Mouse (Mus musculus) small intestine, adult 2 months (tissue): Measurements from ENCODE around the gene Cabp2. TPM values are rescaled to one million over a fixed set of nuclear protein-coding genes. Genes with fewer than 3 reads are reported as not detected.

ENCODE experiments used
- H3K27ac ChIP-seq: fragments of 200-500 bp; 2 replicates; pipeline ENCODE4 v1.5.1; 2012; ENCODE audit warnings: low read depth, low read length, control low read depth, inconsistent platforms; ENCODE audit not compliant: insufficient read depth
- H3K27me3 ChIP-seq: fragments of 200-500 bp; 2 replicates; pipeline ENCODE4 v1.6.1; 2012; ENCODE audit warnings: mild to moderate bottlenecking, moderate library complexity, low read length, inconsistent platforms; ENCODE audit not compliant: control insufficient read depth, insufficient read depth
- H3K36me3 ChIP-seq: fragments of 200-500 bp; 2 replicates; pipeline ENCODE4 v1.6.1; 2012; ENCODE audit warnings: mild to moderate bottlenecking, low read length, control low read depth, inconsistent platforms; ENCODE audit not compliant: control insufficient read depth, insufficient read depth
- H3K4me1 ChIP-seq: fragments of 200-500 bp; 2 replicates; pipeline ENCODE4 v1.6.1; 2012; ENCODE audit warnings: low read length, inconsistent platforms, mixed read lengths; ENCODE audit not compliant: control insufficient read depth, insufficient read depth, insufficient read length
- H3K4me3 ChIP-seq: fragments of 200-500 bp; 2 replicates; pipeline ENCODE4 v1.5.1; 2012; ENCODE audit warnings: low read depth, mild to moderate bottlenecking, control low read depth, inconsistent platforms, low read length, moderate library complexity
- CTCF ChIP-seq: fragments of 200-500 bp; IDR thresholded peaks from 2 replicates; pipeline ENCODE4 v1.5.1; 2012; ENCODE audit warnings: low read depth, mild to moderate bottlenecking, control low read depth, inconsistent platforms, low read length, moderate library complexity, mixed read lengths; ENCODE audit not compliant: insufficient replicate concordance, insufficient read length; ENCODE audit errors: extremely low read depth
- POLR2A ChIP-seq: fragments of 200-500 bp; IDR thresholded peaks from 2 replicates; pipeline ENCODE4 v1.6.1; 2012; ENCODE audit warnings: low read depth, mild to moderate bottlenecking, control low read depth, inconsistent platforms, low read length, moderate library complexity
- WGBS: fragments of 180-500 bp; shearing (Covaris S2); methylation state at CpG from one replicate; pipeline ENCODE4 v1.1.7; 2018; 5-methylcytosine and 5-hydroxymethylcytosine counted together
- polyA plus RNA-seq: library from polyadenylated mRNA; depleted of rRNA; stranded (reverse); fragments of >200 nt; gene quantifications from 2 replicates; pipeline ENCODE4 v1.2.3, GENCODE M21; 2012

Cabp2 gene
- polyA plus RNA-seq, 1 experiment: not detected

- no peaks in the 10 kb centered on the region for H3K27me3 ChIP-seq
- no peak overlapping the region for H3K4me3 ChIP-seq
- peaks cover 43% of the 10 kb centered on the region for H3K36me3 ChIP-seq
- H3K4me1 ChIP-seq: peaks cover 11% of the 10 kb centered on the region
- 75% methylated on average over 3 of the region's 3 CpGs for WGBS
- TF ChIP-seq POLR2A (no peak), CTCF (no peak)
- H3K27ac ChIP-seq: no peak overlapping the region
These were observed 22.4 kb downstream of the Cabp2 start for GRCm38 (mm10) chr19:4103792-4104191.

GRCm38 (mm10) chr19:4104675-4105194 lies 23.4 kb downstream of the Cabp2 start:
- Histone ChIP-seq H3K36me3 (peaks cover 45% of the 10 kb centered on the region), H3K4me3 (no peak overlapping the region), H3K27ac (no peak overlapping the region), H3K4me1 (peaks cover 6% of the 10 kb centered on the region), H3K27me3 (no peaks in the 10 kb centered on the region)
- 94% methylated on average over 16 of the region's 16 CpGs for WGBS
- TF ChIP-seq POLR2A (no peak), CTCF (no peak)

- no peak for TF ChIP-seq POLR2A
- H3K4me3 ChIP-seq: no peak overlapping the region
- no peaks in the 10 kb centered on the region for H3K27me3 ChIP-seq
- peaks cover 53% of the 10 kb centered on the region for H3K36me3 ChIP-seq
- 94% methylated on average over 14 of the region's 14 CpGs for WGBS
- no peak overlapping the region for H3K27ac ChIP-seq
- H3K4me1 ChIP-seq: no peaks in the 10 kb centered on the region
These were observed 25.3 kb downstream of the Cabp2 start for GRCm38 (mm10) chr19:4106654-4107053.

- H3K4me1 ChIP-seq: peaks cover 16% of the 10 kb centered on the region
- H3K27ac ChIP-seq: no peak overlapping the region
- no peaks in the 10 kb centered on the region for H3K27me3 ChIP-seq
- WGBS: 88% methylated on average over 9 of the region's 9 CpGs
- TF ChIP-seq POLR2A: no peak
- TF ChIP-seq CTCF: no peak
- no peak overlapping the region for H3K4me3 ChIP-seq
- H3K36me3 ChIP-seq: peaks cover 60% of the 10 kb centered on the region
These were observed 27.2 kb downstream of the Cabp2 start for GRCm38 (mm10) chr19:4108535-4108934.

GRCm38 (mm10) chr19:4112063-4112960 lies 30.9 kb downstream of the Cabp2 start:
- Histone ChIP-seq H3K27me3 (no peaks in the 10 kb centered on the region), H3K36me3 (peaks cover 53% of the 10 kb centered on the region), H3K4me1 (peaks cover 33% of the 10 kb centered on the region), H3K27ac (peak overlapping the region; percentile 99), H3K4me3 (no peak overlapping the region)
- TF ChIP-seq POLR2A (no peak), CTCF (no peak)
- 94% methylated on average over 26 of the region's 26 CpGs for WGBS

GRCm38 (mm10) chr19:4113186-4113805 lies 31.9 kb downstream of the Cabp2 start:
- WGBS: 8% methylated on average over 13 of the region's 13 CpGs

GRCm38 (mm10) chr19:4113806-4114230 lies 32.4 kb downstream of the Cabp2 start:
- H3K27me3 ChIP-seq: no peaks in the 10 kb centered on the region
- H3K27ac ChIP-seq: peak overlapping the region; percentile 99
- H3K36me3 ChIP-seq: peaks cover 47% of the 10 kb centered on the region
- WGBS: 8% methylated on average over 5 of the region's 5 CpGs
- H3K4me3 ChIP-seq: 0 out of 2 replicates have a peak overlapping the region, but pooled peaks have one; percentile 4
- TF ChIP-seq POLR2A (no peak), CTCF (no peak)
- H3K4me1 ChIP-seq: peaks cover 36% of the 10 kb centered on the region

More at GRCm38 (mm10) chr19:4113186-4113805, 31.9 kb downstream of the Cabp2 start:
- H3K27me3 ChIP-seq: no peaks in the 10 kb centered on the region
- TF ChIP-seq CTCF: no peak
- TF ChIP-seq POLR2A: peak; percentile 44; the same call in 1 of the 2 replicates
- H3K36me3 ChIP-seq: peaks cover 51% of the 10 kb centered on the region
- H3K27ac ChIP-seq: peak overlapping the region; percentile 99
- H3K4me3 ChIP-seq: 0 out of 2 replicates have a peak overlapping the region, but pooled peaks have one; percentile 4
- peaks cover 36% of the 10 kb centered on the region for H3K4me1 ChIP-seq
